Mouse (Mus musculus) heart, embryonic 12.5 days (tissue): ENCODE results near the gene Plekhg6. TPM values are rescaled to one million over a fixed set of nuclear protein-coding genes. Genes with fewer than 3 reads are reported as not detected.

ENCODE experiments used
- ATAC-seq: fragments of 200-750 bp; cut with Nextera tagmentation; 2 replicates; pipeline ENCODE4 v1.8.0; 2017; ENCODE audit warnings: moderate TSS enrichment, moderate library complexity; ENCODE audit not compliant: insufficient number of reproducible peaks, low FRiP score
- H3K27ac ChIP-seq: fragments of 300-500 bp; sonication (generic); 2 replicates; pipeline ENCODE4 v1.5.1; 2016; ENCODE audit warnings: mild to moderate bottlenecking, moderate library complexity; ENCODE audit not compliant: poor library complexity, severe bottlenecking
- H3K27me3 ChIP-seq: fragments of 300-500 bp; sonication (generic); replicated peaks from 2 replicates; pipeline ENCODE4 v1.6.1; 2016; ENCODE audit warnings: mild to moderate bottlenecking, moderate library complexity
- H3K36me3 ChIP-seq: fragments of 300-500 bp; sonication (generic); 2 replicates; pipeline ENCODE4 v1.6.1; 2016; ENCODE audit warnings: mild to moderate bottlenecking, moderate library complexity
- H3K4me1 ChIP-seq: fragments of 300-500 bp; sonication (generic); replicated peaks from 2 replicates; pipeline ENCODE4 v1.6.1; 2016; ENCODE audit warnings: mild to moderate bottlenecking
- H3K4me2 ChIP-seq: fragments of 300-500 bp; sonication (generic); 2 replicates; pipeline ENCODE4 v1.6.1; 2016; ENCODE audit warnings: mild to moderate bottlenecking, moderate library complexity
- H3K4me3 ChIP-seq: fragments of 300-500 bp; sonication (generic); 2 replicates; pipeline ENCODE4 v1.5.1; 2016; ENCODE audit warnings: mild to moderate bottlenecking
- H3K9ac ChIP-seq: fragments of 300-500 bp; sonication (generic); 2 replicates; pipeline ENCODE4 v1.6.1; 2016; ENCODE audit warnings: mild to moderate bottlenecking, moderate library complexity
- H3K9me3 ChIP-seq: fragments of 300-500 bp; sonication (generic); replicated peaks from 2 replicates; pipeline ENCODE4 v1.6.1; 2016; ENCODE audit warnings: mild to moderate bottlenecking, moderate library complexity
- WGBS: fragments of 180-500 bp; shearing (Covaris S2); methylation state at CpG from one replicate; pipeline ENCODE4 v1.1.7; 2016; 5-methylcytosine and 5-hydroxymethylcytosine counted together
- polyA plus RNA-seq: library from polyadenylated mRNA; unstranded; fragments of >200 nt; fragmentation: Nextera tagmentation; extraction: Ambion mirVana; gene quantifications from 2 replicates; pipeline ENCODE4 v1.2.1, GENCODE M21; 2016

Plekhg6 gene
- polyA plus RNA-seq = not detected in 2 replicates

GRCm38 (mm10) chr6:125380372-125381360 is at the start of gene Plekhg6:
Gene Plekhg6 (minus strand): TSS chr6:125380793.
- H3K4me2 ChIP-seq = peak within 1 kb of the TSS; percentile 68
- 0 out of 2 replicates have a peak within 1 kb of the TSS, but pooled peaks have one; percentile 9 for H3K9ac ChIP-seq
- no peaks in the 10 kb centered on the region for H3K9me3 ChIP-seq
- H3K4me3 ChIP-seq = peak within 1 kb of the TSS; percentile 38
- H3K36me3 ChIP-seq = no peaks in the 10 kb centered on the region
- no peak within 1 kb of the TSS for H3K27ac ChIP-seq
- peaks cover 25% of the 10 kb centered on the region for H3K4me1 ChIP-seq
- H3K27me3 ChIP-seq = peaks cover 85% of the 10 kb centered on the region
- peak; percentile 31; the same call in 1 of the 2 replicates for ATAC-seq
- WGBS = 9% methylated on average over 40 of the region's 40 CpGs

- Histone ChIP-seq H3K4me2 (no peak overlapping the region), H3K27ac (no peak overlapping the region), H3K27me3 (peaks cover 6% of the 10 kb centered on the region), H3K36me3 (no peaks in the 10 kb centered on the region), H3K4me3 (no peak overlapping the region), H3K9ac (no peak overlapping the region), H3K4me1 (peaks cover 30% of the 10 kb centered on the region), H3K9me3 (no peaks in the 10 kb centered on the region)
- no peak for ATAC-seq
- 53% methylated on average over 6 of the region's 6 CpGs for WGBS
Measured at GRCm38 (mm10) chr6:125429741-125430140, 49.1 kb upstream of the Plekhg6 start.

GRCm38 (mm10) chr6:125426383-125427360 is 46.1 kb upstream of the Plekhg6 start:
- peak overlapping the region; percentile 76 for H3K9ac ChIP-seq
- H3K4me3 ChIP-seq = peak overlapping the region; percentile 46
- H3K4me1 ChIP-seq = peaks cover 26% of the 10 kb centered on the region

GRCm38 (mm10) chr6:125425205-125426090 is 44.9 kb upstream of the Plekhg6 start:
- Histone ChIP-seq H3K4me1 (peaks cover 24% of the 10 kb centered on the region), H3K9me3 (no peaks in the 10 kb centered on the region), H3K27me3 (peaks cover 10% of the 10 kb centered on the region; the same call in 1 of the 2 replicates), H3K36me3 (no peaks in the 10 kb centered on the region), H3K4me2 (no peak overlapping the region), H3K4me3 (no peak overlapping the region), H3K9ac (no peak overlapping the region), H3K27ac (no peak overlapping the region)
- no peak for ATAC-seq
- 58% methylated on average over 15 of the region's 15 CpGs for WGBS

More at GRCm38 (mm10) chr6:125426383-125427360, 46.1 kb upstream of the Plekhg6 start:
- Histone ChIP-seq H3K27ac (no peak overlapping the region), H3K27me3 (peaks cover 10% of the 10 kb centered on the region; the same call in 1 of the 2 replicates), H3K4me2 (peak overlapping the region; percentile 90), H3K9me3 (no peaks in the 10 kb centered on the region), H3K36me3 (no peaks in the 10 kb centered on the region)
- WGBS = 2% methylated on average over 25 of the region's 25 CpGs
- peak; percentile 84 for ATAC-seq

- no peak overlapping the region for H3K9ac ChIP-seq
- no peak overlapping the region for H3K4me2 ChIP-seq
- no peak overlapping the region for H3K4me3 ChIP-seq
- H3K27ac ChIP-seq = no peak overlapping the region
- H3K36me3 ChIP-seq = no peaks in the 10 kb centered on the region
- no peaks in the 10 kb centered on the region for H3K9me3 ChIP-seq
- peaks cover 16% of the 10 kb centered on the region for H3K4me1 ChIP-seq
- no peak for ATAC-seq
- H3K27me3 ChIP-seq = peaks cover 15% of the 10 kb centered on the region; the same call in 1 of the 2 replicates
- 71% methylated on average over 3 of the region's 3 CpGs for WGBS
Measured at GRCm38 (mm10) chr6:125424156-125424555, 43.6 kb upstream of the Plekhg6 start.

GRCm38 (mm10) chr6:125423507-125423906 is 42.9 kb upstream of the Plekhg6 start:
- Histone ChIP-seq H3K9ac (no peak overlapping the region), H3K27ac (no peak overlapping the region), H3K27me3 (peaks cover 15% of the 10 kb centered on the region; the same call in 1 of the 2 replicates), H3K4me1 (peaks cover 16% of the 10 kb centered on the region), H3K4me2 (no peak overlapping the region), H3K9me3 (no peaks in the 10 kb centered on the region), H3K4me3 (no peak overlapping the region), H3K36me3 (no peaks in the 10 kb centered on the region)
- ATAC-seq = no peak
- 57% methylated on average over 13 of the region's 13 CpGs for WGBS

GRCm38 (mm10) chr6:125423099-125423498 is 42.5 kb upstream of the Plekhg6 start:
- 31% methylated on average over 3 of the region's 3 CpGs for WGBS
- Histone ChIP-seq H3K4me3 (no peak overlapping the region), H3K4me1 (peaks cover 16% of the 10 kb centered on the region), H3K36me3 (no peaks in the 10 kb centered on the region), H3K9me3 (no peaks in the 10 kb centered on the region), H3K9ac (no peak overlapping the region), H3K27me3 (peaks cover 17% of the 10 kb centered on the region), H3K4me2 (peak overlapping the region; percentile 58), H3K27ac (no peak overlapping the region)
- ATAC-seq = no peak

- no peaks in the 10 kb centered on the region for H3K9me3 ChIP-seq
- H3K27ac ChIP-seq = no peak overlapping the region
- ATAC-seq = peak; percentile 63
- H3K4me1 ChIP-seq = peaks cover 16% of the 10 kb centered on the region
- H3K4me2 ChIP-seq = peak overlapping the region; percentile 58
- H3K27me3 ChIP-seq = peaks cover 16% of the 10 kb centered on the region
- no peak overlapping the region for H3K9ac ChIP-seq
- 22% methylated on average over 20 of the region's 20 CpGs for WGBS
- H3K4me3 ChIP-seq = peak overlapping the region; percentile 20
- H3K36me3 ChIP-seq = no peaks in the 10 kb centered on the region
Measured at GRCm38 (mm10) chr6:125422051-125422822, 41.6 kb upstream of the Plekhg6 start.

- H3K27me3 ChIP-seq = peaks cover 16% of the 10 kb centered on the region
- WGBS = 71% methylated on average over 16 of the region's 16 CpGs
Measured at GRCm38 (mm10) chr6:125420458-125421063, 40.0 kb upstream of the Plekhg6 start.

More at GRCm38 (mm10) chr6:125420458-125421063, 40.0 kb upstream of the Plekhg6 start:
- Histone ChIP-seq H3K4me1 (peaks cover 12% of the 10 kb centered on the region), H3K9me3 (no peaks in the 10 kb centered on the region), H3K36me3 (no peaks in the 10 kb centered on the region), H3K9ac (no peak overlapping the region), H3K27ac (no peak overlapping the region), H3K4me2 (no peak overlapping the region), H3K4me3 (no peak overlapping the region)
- no peak for ATAC-seq
